Mouse (Mus musculus): Measurements from ENCODE around the gene Wdr44.
"Not testable (repeated sequence)": the region's sequence is repeated elsewhere in the genome, so short reads cannot be mapped to it uniquely, and the experiment has no call there.

Wdr44 gene

GRCm38 (mm10) chrX:23833784-23834183 lies 140.9 kb downstream of the Wdr44 start:
- not testable (repeated sequence) for DNase-seq (ENCODE audit: low read depth, low spot score)

GRCm38 (mm10) chrX:23840921-23841320 lies 148.1 kb downstream of the Wdr44 start:
- DNase-seq (ENCODE audit: low read depth, low spot score) = no peak

Measured in mesoderm, embryonic 11.5 days (tissue).